Mouse (Mus musculus): ENCODE data around the gene Vamp5.

The Vamp5 gene

GRCm38 (mm10) chr6:72380131-72380770 lies at the start of gene Vamp5:
Gene Vamp5, minus strand, starts transcription at chr6:72380468.
- DNase-seq (ENCODE audit: low read depth, low spot score), result peak; percentile 93

GRCm38 (mm10) chr6:72429061-72429842 lies 49.0 kb upstream of the Vamp5 start:
- peak; percentile 60 for DNase-seq (ENCODE audit: low read depth, low spot score)

- DNase-seq (ENCODE audit: low read depth, low spot score), result peak; percentile 89
Observed at GRCm38 (mm10) chr6:72428036-72428435, 47.8 kb upstream of the Vamp5 start.

GRCm38 (mm10) chr6:72425646-72426045 lies 45.4 kb upstream of the Vamp5 start:
- no peak for DNase-seq (ENCODE audit: low read depth, low spot score)

- DNase-seq (ENCODE audit: low read depth, low spot score), result no peak
Observed at GRCm38 (mm10) chr6:72420901-72421300, 40.6 kb upstream of the Vamp5 start.

- no peak for DNase-seq (ENCODE audit: low read depth, low spot score)
Observed at GRCm38 (mm10) chr6:72419806-72420205, 39.5 kb upstream of the Vamp5 start.

- DNase-seq (ENCODE audit: low read depth, low spot score), result no peak
Observed at GRCm38 (mm10) chr6:72418279-72418678, 38.0 kb upstream of the Vamp5 start.

- DNase-seq (ENCODE audit: low read depth, low spot score), result no peak
Observed at GRCm38 (mm10) chr6:72415964-72416772, 35.9 kb upstream of the Vamp5 start.

- DNase-seq (ENCODE audit: low read depth, low spot score), result no peak
Observed at GRCm38 (mm10) chr6:72415181-72415580, 34.9 kb upstream of the Vamp5 start.

- peak; percentile 98 for DNase-seq (ENCODE audit: low read depth, low spot score)
Observed at GRCm38 (mm10) chr6:72414076-72414756, 33.9 kb upstream of the Vamp5 start, which contains the start of gene Ggcx. Gene Ggcx, plus strand, starts transcription at chr6:72414308.

- DNase-seq (ENCODE audit: low read depth, low spot score), result peak; percentile 24
Observed at GRCm38 (mm10) chr6:72410518-72410917, 30.2 kb upstream of the Vamp5 start.

- DNase-seq (ENCODE audit: low read depth, low spot score), result no peak
Observed at GRCm38 (mm10) chr6:72410003-72410402, 29.7 kb upstream of the Vamp5 start.

- DNase-seq (ENCODE audit: low read depth, low spot score), result peak; percentile 85
Observed at GRCm38 (mm10) chr6:72409567-72409966, 29.3 kb upstream of the Vamp5 start.

GRCm38 (mm10) chr6:72407119-72407518 lies 26.9 kb upstream of the Vamp5 start:
- peak; percentile 95 for DNase-seq (ENCODE audit: low read depth, low spot score)

GRCm38 (mm10) chr6:72405356-72405755 lies 25.1 kb upstream of the Vamp5 start:
- no peak for DNase-seq (ENCODE audit: low read depth, low spot score)

GRCm38 (mm10) chr6:72401875-72402274 lies 21.6 kb upstream of the Vamp5 start:
- DNase-seq (ENCODE audit: low read depth, low spot score), result peak; percentile 87

GRCm38 (mm10) chr6:72399967-72400366 lies 19.7 kb upstream of the Vamp5 start:
- no peak for DNase-seq (ENCODE audit: low read depth, low spot score)

GRCm38 (mm10) chr6:72396837-72397251 lies 16.6 kb upstream of the Vamp5 start:
- no peak for DNase-seq (ENCODE audit: low read depth, low spot score)

GRCm38 (mm10) chr6:72392341-72392740 lies 12.1 kb upstream of the Vamp5 start:
- DNase-seq (ENCODE audit: low read depth, low spot score), result no peak

GRCm38 (mm10) chr6:72390795-72391521 lies 10.7 kb upstream of the Vamp5 start:
- DNase-seq (ENCODE audit: low read depth, low spot score), result peak; percentile 59
